Mouse (Mus musculus): ENCODE data around the gene Stard9. TPM values are rescaled to one million over a fixed set of nuclear protein-coding genes. Genes with fewer than 3 reads are reported as not detected.

The Stard9 gene
- polyA plus RNA-seq (2017; shearing (Covaris generic)), result 0.39 TPM

GRCm38 (mm10) chr2:120628886-120629735 is at the start of gene Stard9:
TSS of gene Stard9 (plus strand) at chr2:120629121.

GRCm38 (mm10) chr2:120608830-120609723 is 19.8 kb upstream of the Stard9 start, which contains the start of the genes Haus2 and Lrrc57:
TSS of gene Haus2 (plus strand) at chr2:120609383.
TSS of gene Lrrc57 (minus strand) at chr2:120609520.

Other genes with a start within 250 kb of the Stard9 start
- 15.2 TPM for gene Ganc, start 225.2 kb upstream of the Stard9 start, polyA plus RNA-seq (2017; shearing (Covaris generic))
- 28.7 TPM for gene Tmem87a, start 225.0 kb upstream of the Stard9 start, polyA plus RNA-seq (2017; shearing (Covaris generic))
- 1.1 TPM for gene Capn3, start 173.1 kb upstream of the Stard9 start, polyA plus RNA-seq (2017; shearing (Covaris generic))
- gene Zfp106, start 65.3 kb upstream of the Stard9 start, polyA plus RNA-seq (2017; shearing (Covaris generic)), result 52.4 TPM
- 33.2 TPM for gene Snap23, start 61.5 kb upstream of the Stard9 start, polyA plus RNA-seq (2017; shearing (Covaris generic))
- 15.1 TPM for gene Haus2, start 19.7 kb upstream of the Stard9 start, polyA plus RNA-seq (2017; shearing (Covaris generic))
- gene Lrrc57, start 19.6 kb upstream of the Stard9 start, polyA plus RNA-seq (2017; shearing (Covaris generic)), result 17.3 TPM
- 20.9 TPM for gene Cdan1, start 221.0 kb downstream of the Stard9 start, polyA plus RNA-seq (2017; shearing (Covaris generic))
- 6.1 TPM for gene Ttbk2, start 221.5 kb downstream of the Stard9 start, polyA plus RNA-seq (2017; shearing (Covaris generic))

Data from effector memory CD4-positive, alpha-beta T cell, adult 5 months (primary cell).